Mouse (Mus musculus) E14TG2a.4 (cell line): Measurements from ENCODE around the gene Bcan.

Source experiments
- CTCF ChIP-seq: conservative IDR thresholded peaks from 2 replicates; pipeline ENCODE4 v1.5.1; 2014; ENCODE audit warnings: low read length
- NANOG ChIP-seq: IDR thresholded peaks from 2 replicates; pipeline ENCODE4 v1.6.1; 2014; ENCODE audit warnings: borderline replicate concordance, low read length, mixed read lengths

- no peak for TF ChIP-seq CTCF
- no peak for TF ChIP-seq NANOG
These were observed 661 bp downstream of the Bcan start for GRCm38 (mm10) chr3:87999243-87999895.
